Mouse (Mus musculus) fat pad, adult 2 months (tissue): ENCODE results near the gene D17Wsu92e.

Experiments
- DNase-seq: peaks from one replicate; pipeline ENCODE4 v3.0.0-alpha.2; 2011; ENCODE audit warnings: low read depth, low spot score; ENCODE audit errors: extremely low read depth

The D17Wsu92e gene

DNA sequence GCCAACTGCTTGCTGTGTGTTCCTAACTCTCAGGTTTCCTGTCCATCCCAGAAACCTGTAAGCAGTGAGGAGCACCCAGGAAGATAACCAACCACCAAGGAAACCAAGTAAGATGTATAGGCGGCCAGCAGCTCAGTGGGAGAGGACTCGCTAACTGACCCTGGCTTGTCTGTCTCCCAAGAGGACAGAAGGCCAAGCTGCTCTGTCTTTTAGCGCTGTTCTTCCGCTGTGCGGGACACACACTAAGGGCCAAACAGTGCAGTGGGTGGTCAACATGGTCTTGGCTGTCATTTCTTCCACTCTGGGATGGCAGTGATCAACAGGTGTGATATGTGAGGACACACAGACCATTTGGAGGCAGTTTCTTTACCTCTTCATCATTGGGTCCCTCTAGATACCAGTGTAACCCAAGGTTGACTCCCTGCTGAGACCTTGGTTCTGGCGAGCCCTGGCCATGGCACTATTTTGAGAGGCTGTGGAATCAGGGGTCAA, 70.0 kb downstream of the D17Wsu92e start:
- DNase-seq = no peak

DNA sequence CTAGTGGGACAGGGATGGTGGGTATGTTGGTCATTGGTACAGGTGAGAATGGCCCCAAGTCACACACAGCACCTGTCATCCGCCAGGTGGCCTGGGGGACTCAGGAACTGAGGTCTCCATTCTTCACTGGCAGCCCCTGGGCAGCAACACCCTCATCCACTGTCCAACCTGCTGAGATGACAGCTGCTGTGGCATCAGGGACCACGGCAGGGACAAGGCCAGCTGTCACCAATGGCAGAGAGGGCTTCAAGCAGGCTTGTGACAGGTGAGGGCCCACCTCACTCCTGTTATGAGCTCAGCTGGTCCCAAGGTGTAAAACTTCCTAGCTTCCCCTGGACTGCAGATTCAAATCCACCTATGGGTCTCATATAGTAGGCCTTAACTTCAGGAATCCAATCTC, 72.3 kb downstream of the D17Wsu92e start:
- no peak for DNase-seq

DNA sequence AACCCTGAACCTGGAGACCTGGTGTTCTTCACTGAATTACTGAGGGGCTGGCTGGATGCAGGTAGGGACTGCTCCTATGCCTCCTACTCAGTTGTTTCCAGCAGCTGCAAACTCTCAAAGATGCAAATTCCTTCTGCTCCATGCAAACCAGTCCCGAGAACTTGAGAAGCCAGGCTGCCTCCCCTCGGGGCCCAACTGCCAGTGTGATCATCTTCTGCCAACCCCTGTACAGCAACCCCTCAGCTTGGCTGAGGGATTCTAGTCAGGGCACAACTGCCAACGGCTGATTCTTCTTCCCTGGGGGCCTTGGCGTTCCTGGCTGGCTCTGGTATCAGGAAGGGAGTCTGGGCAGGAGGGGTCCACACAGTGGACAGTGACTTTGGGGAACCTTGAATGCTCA, 74.0 kb downstream of the D17Wsu92e start:
- no peak for DNase-seq

DNA sequence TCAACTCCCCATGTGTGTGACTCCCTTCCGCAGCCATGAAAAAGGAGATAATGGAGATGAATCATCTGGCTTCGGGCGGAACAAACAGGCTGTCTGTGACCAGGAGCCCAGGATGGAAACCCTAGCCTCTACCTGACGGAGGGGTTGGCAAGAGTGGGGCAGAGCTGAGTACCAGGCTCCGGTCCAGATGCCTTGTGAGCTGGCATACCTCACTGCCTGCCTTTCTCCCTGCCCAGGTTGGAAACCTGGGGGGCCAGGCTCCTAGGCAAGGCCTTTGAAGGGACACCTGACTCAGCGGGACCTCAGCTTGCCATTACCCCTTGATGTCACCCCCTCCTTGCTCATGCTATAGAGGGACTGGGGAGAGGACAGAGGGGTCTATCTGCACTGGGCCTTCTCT, 79.5 kb downstream of the D17Wsu92e start:
- DNase-seq = no peak

DNA sequence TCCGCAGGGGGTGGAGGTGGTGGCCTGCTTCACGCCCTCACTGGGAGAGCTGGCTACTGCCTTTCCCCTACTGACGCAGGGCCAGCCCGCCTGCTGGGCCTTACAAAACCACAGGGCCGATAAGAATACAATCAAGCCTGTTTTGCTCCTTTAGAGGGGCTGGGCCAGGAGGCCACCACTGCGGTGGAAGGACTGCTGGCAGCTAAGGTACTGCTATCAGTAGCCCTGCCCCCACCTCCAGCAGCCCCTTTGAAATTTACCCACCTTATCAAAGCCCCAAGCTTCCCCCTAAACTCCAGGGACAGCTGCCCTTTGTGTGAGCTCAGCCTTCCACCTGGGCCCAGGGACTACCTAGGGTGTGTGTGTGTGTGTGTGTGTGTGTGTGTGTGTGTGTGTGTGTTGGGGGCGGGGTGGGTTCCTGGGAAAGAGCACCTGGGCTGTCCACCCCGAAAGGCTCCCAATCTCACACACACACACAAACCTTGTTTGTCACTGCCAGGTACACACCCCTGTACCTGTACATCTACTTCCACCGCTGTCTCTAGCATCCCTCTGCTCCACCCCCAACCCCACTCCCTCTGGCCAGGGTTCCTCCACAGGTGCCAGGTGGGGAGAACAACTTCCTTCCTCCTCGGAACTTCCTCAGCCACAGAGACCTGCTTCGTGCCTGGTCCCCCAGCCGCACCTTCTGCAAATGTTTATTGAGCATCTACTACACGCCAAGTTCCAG, 85.9 kb downstream of the D17Wsu92e start:
- DNase-seq = no peak

DNA sequence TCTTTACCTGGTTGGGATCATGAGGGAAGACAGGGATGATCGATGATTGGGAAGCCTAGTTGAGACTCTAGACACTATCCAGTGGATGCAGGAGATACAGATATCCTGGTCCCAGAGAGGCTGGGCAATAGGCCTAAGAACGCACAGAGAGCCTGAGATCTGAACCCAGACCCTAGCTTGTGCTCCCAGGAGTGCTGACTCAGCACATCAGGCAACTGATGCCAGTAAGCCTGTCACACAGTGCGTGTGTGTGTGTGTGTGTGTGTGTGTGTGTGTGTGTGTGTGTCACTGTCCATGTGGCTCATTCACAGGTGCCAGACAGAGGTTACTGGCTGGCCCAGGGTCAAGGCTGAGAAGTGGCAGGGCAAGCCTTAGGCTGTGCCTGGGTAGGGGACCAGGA, 87.8 kb downstream of the D17Wsu92e start:
- DNase-seq = no peak

DNA sequence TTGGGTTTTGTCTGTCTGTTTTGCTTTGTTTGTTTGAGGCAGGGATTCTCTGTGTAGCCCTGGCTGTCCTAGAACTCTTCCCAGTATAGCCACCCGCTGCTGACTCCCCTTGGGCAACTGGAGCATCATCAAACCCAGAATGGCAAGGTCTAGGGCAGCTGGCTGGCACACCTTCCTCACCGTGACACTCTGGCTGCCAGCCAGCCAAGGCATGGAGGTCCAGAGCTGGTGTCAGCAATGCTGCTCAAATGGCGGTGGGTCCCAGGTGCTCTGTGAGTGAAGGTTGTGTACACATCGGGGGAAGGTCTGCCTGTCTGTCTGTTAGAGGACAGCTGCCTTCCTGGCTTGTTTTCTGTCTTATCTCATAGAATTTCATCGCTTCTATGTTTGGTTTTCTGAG, 88.3 kb downstream of the D17Wsu92e start:
- no peak for DNase-seq

DNA sequence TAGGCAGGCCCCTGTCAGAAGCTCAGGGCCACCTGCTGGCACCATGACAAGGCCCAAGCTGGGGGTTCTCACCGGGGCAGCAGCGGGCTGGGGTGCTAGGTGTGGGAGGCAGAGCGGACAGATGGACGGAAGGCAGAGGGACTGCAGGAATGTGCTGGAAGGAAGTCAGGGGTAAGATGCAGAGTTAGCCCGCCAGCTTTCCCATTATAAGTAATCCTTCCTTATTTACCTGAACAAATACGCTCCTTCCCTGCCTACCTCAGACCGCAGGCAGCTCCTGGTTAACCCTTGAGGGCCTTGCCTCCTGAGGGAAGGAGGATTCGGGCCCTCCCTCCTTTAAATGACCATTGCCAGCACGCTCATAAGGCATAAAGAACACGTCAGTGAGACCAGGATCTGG, 91.7 kb downstream of the D17Wsu92e start, which contains the start of gene Spdef:
TSS of gene Spdef (minus strand) at position 186 of the 400 bp plus-strand sequence.
- no peak for DNase-seq

DNA sequence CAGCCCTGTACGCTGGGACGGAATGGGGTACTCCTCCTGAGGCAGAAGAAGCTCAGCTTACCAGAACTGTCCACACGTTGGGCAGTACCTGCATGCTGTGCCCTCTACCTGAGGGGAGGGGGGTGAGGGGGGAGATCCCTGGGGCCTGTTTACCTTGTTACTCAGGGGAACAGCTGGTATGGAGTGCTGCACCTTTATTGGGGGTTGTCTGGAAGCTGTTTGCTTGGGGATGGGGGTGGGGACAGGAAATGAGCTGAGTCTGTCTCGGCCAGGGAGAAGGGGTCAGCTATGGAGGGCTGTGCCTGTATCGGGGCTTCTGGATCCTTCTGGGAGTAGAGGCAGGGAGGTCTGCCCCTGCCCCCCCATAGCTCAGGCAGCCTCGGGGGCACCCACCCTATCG, 93.9 kb downstream of the D17Wsu92e start:
- no peak for DNase-seq

DNA sequence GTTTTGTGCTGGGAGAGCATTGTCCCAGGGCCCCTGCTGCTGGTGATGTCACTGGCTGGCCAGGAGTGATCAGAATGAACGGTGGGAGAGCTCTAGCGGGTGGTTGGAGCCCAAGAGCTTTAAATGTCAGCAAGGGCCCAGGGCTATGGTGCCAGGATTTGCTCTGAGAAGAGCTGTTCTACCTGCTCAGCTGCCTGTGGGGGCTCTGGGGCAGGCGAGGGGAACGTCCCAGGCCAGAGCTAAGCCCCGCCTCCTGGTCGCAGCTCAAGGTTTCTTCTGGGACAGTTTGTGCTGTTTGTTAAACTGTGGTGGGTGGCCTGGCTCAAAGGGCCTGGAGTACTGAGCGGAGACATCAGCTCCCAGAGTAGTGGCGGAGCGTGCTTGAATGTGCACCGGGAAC, 95.0 kb downstream of the D17Wsu92e start:
- DNase-seq = no peak

DNA sequence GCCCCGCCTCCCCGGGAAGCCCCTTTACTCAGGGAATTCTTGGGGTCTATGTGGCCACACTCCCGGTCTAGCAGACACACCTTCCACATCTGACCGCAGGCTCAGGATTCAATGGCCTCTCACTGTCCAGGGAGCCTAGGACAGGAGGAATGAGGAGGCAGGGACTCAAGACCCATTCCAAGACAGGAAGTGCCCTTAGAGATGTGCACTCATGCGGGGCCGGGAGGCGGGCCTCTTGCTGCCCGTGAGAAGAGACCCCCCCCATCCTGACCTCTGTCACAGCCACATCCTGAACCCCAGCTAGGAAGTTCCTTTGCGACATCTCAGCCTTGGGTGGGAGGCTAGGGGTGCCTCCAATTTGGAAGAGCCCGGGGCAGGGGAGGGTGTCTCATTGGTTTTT, 95.4 kb downstream of the D17Wsu92e start:
- no peak for DNase-seq

DNA sequence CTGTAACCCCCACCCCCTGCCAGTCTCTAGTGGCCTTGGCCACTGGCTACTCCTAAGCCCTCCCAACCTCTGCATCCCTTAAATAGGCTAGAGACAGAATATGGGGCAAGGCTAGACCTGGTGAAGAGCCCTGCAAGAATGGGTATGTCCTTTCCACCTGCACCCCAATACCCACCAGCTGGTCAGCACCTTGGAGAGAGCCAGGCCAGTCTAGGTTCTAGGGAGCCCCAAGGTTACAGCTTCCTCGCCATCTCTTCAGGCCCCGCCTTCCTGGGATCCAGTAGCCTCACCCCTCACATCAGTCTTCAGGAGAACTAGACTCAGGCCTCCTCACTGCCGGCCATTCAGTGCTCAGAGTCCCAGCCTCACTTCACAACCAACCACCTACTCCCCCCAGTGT, 96.1 kb downstream of the D17Wsu92e start:
- DNase-seq = no peak

DNA sequence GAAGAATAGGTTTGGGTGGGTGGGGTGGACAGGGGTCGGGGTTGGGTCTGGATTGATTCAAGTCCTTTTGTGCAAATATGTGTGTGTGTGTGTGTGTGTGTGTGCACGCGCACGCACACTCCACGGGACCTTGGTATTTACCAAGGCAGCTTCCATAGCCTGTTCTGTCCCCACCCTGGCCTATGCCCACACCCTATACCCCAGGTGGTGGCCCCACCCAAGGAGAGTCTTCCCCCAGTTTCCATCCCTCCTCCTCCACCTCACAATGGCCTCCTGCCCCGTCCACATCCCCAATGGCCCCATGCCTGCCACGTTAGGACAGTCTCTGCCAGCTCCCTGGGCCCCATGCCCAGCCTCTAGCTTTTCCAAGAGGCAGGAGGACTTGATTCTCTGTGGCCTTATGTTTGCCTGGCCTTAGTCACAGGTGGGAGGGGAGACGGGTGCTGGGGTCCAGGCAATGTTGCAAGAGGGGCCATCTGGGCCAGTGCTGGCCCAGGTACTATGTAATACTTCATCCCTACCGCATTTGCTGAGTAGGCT, 99.3 kb downstream of the D17Wsu92e start:
- no peak for DNase-seq

DNA sequence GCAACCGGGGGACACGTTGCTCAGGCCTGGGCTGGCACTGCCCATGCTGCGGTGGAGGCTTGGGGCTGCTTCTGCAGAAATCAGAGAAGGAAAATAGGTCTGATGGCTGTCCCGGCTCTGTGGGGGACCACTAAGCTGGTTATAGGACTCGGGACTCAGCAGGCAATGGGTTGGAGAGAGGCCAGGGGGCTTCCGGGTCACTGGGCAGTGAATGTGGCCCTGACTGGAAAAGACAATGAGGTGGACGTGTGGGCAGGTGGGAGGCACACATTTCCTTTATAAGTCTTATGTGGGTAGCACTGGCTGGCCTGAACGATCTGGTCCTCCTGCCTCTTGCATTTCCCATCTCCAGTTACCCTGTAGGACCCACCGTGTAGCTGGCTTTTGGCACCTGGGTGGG, 100.1 kb downstream of the D17Wsu92e start:
- no peak for DNase-seq

DNA sequence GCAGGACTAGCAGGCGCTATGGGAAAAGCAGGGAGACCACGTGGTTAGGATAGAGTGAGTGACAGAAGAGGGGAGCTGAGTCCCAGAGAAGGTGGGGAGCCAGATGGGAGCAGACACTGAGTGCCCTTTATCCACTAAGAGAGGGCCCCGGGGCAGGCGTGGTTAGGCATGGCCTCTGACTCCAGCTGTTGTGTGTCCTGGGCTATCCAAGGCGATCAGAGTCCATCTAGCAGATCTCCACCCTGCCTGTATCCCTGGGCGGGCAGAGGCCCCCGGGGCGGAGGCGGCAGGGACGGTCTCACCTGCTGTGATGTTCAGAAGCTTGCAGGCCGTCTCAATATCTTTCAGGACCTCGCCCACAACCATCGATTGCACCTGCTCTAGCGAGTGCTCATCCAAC, 100.8 kb downstream of the D17Wsu92e start:
- DNase-seq = no peak

DNA sequence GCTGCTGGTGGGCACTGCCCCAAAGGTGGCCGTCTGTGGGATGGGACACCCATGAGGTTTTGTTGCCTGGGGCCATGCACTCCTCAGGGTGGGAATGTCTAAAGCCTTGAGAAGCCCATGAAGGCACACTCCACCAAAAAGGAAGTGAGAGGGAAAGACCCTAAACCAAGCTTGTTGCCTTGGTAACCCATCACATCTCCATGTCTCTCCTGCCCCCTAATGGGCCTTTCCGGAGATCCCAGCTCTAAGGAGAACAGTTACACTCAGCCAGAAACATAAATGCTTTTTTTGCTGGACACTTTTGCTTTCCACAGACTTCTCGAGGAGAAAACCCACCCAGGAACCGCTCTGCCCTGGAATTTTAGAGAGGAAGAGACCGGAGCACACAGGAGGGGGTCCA, 102.2 kb downstream of the D17Wsu92e start:
- DNase-seq = no peak

DNA sequence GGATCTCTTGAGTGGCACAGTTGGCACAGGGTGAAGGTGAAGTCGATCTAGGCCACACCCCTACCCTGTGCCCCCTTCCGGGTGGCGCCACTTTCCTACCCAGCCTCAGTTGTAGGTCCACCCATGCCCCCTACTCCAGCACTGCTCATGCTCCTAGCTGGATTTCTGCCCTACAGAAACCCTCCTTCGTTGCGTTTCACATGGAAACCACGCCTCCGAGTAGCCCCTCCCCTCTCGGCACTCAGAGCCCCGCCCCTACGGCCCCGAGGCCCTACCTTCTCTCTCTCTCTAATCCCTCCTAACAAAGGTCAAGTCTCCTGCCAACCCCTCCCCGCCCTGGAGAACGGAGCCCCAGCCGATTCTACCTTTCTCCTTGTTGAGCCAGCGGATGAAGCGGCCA, 103.6 kb downstream of the D17Wsu92e start:
- no peak for DNase-seq

DNA sequence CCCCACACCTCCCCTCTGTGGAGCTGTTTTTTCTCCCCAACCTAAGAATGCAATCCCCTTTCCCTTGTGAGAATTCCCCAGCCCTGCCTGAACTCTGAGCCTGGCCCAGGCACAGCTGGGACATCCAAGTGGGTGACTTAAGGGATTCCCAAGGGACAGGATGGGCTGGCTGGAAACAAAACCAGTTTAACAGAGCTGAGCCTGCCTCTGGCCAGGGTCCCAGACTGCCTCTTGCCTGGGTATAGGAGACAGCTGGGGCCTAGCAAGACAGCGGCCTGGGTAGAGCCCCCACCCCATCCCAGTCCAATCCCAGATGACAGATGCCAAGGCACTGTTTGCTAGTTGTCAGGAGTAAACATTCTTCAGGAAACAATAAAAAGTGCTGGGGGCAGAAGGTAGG, 107.6 kb downstream of the D17Wsu92e start:
- no peak for DNase-seq

DNA sequence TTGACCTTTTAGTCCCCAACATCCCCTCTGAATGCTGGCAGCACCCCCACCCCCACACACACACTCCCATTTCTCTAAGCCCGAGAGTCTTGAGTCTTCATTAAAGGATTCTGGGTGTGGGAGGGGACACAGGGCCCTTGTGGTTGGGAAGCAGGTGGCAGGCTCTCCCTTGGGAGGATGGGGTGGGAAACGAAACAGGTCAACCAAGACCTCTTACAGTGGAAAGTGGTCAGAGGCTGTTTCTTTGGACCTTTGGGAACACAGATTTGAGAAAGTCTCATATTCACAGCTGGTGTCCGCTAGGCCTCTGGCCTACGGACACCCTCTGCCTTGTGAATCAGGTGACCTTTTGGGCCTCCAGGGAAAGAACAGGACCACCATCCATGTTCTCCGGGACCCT, 110.8 kb downstream of the D17Wsu92e start:
- DNase-seq = no peak

DNA sequence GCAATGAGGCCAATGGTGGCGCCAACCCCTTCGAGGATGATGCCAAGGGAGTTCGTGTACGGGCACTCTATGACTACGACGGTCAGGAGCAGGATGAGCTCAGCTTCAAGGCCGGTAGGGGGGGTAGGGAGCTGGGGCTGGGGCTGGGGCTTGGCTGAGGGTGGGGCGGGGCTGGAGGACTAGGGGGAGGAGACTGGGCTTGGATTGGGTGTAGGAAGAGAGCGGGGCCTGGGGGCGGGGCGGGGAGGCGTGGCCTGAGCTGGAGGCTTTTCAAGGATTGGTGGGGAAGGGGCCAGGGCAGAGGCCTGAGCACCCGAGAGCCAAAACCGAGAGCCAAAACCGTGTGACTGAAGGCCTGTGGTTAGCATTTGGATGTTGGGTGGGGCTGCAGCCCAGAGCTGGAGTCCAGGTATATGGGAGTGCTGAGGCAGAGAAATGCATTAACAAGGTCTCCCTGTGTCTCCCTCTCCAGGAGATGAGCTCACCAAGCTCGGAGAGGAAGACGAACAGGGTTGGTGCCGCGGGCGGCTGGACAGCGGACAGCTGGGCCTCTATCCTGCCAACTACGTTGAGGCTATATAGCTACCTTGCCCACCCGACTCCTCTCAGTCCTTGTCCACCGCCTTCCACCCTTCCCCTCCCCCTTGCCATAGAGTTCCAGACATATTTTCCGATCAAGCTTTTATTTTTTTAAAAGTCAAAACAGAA, 112.3 kb downstream of the D17Wsu92e start:
- DNase-seq = no peak

DNA sequence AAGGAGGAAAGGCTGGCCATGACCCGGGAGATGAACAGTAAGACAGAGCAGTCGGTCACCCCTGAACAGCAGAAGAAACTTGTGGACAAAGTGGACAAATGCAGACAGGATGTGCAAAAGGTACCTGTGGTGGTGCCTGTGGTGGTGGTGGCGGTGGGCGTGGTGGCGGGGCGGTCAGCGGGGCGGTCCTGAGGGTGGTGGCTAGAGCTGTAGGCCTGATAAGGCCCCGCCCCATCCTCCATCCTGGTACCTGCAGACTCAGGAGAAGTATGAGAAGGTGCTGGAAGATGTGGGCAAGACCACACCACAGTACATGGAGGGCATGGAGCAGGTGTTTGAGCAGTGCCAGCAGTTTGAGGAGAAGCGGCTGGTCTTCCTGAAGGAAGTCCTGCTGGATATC, 114.8 kb downstream of the D17Wsu92e start:
- DNase-seq = no peak

DNA sequence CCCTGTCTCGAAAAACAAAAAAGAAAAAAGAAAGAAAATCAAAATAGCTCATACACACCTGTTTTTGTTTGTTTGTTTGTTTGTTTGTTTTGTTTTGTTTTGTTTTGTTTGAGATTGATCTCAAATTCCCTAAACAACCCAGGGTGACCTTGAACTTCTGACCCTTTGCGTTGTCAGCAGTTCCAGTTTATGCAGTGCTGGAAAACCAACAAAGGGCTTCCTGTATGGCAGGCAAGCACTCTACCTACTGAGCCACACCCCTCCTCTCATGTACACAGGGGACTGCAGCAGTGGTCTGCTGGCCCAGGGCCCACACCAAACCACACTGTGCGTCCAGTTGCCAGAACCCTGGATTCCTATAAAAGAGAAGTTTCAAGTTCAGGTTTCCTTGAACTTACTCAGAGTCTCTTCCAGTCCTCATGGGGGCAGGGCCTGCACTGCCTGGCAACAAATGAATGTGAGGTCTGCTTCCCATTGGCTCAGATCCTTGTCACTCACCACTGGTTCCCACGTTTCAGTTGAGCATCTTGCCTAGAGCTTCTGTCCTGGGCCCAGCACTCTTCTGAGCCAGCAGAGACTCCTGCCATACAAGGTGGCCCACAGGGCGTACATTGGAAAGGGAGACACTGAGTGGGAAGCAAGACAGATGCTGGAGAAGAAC, 116.4 kb downstream of the D17Wsu92e start:
- no peak for DNase-seq
